Comparison of ENCODE assay signal across 10 mouse cellular contexts in genomic region chr9:46072101-46072835, GRCm38 (mm10). TPM values are rescaled to one million over a fixed set of nuclear protein-coding genes. Genes with fewer than 3 reads are reported as not detected.
DNase-seq lines count a peak whose midpoint lies in the region; TF ChIP-seq lines count a peak whose summit lies in the region.
"Had no signal": no experiment of that assay in that cellular context is flagged by ENCODE, and none has a peak within 500 bp of the region (broad histone marks: within the 10 kb centered on the region; RNA-seq: fewer than 3 reads in every experiment).

No protein-coding gene starts in this region.

- peaks cover 19% of the 10 kb centered on the region for H3K4me1 ChIP-seq in heart, adult 2 months (ENCODE audit: control insufficient read depth, insufficient read depth, low read length)
- H3K4me1 ChIP-seq in thymus, adult 2 months (replicated peaks; ENCODE audit: control insufficient read depth, insufficient read depth, low read length) = peaks cover 5% of the 10 kb centered on the region; the same call in 1 of the 2 replicates

- 0 out of 2 replicates have a peak, but pooled peaks have one; percentile 6 for TF ChIP-seq CTCF in heart, adult 2 months (IDR thresholded peaks at IDR 0.05)
- TF ChIP-seq CTCF in thymus, adult 2 months (IDR thresholded peaks at IDR 0.05; ENCODE audit: borderline replicate concordance, control insufficient read depth, extremely low read depth, insufficient read depth, low read length, poor library complexity) = no peak

- no peak for TF ChIP-seq POLR2A in heart, adult 2 months (IDR thresholded peaks at IDR 0.05; ENCODE audit: insufficient read depth, low read depth, low read length)
- TF ChIP-seq POLR2A in thymus, adult 2 months (IDR thresholded peaks at IDR 0.05; ENCODE audit: control insufficient read depth, extremely low read depth, insufficient read depth, low read length, poor library complexity) = no peak

- H3K36me3 ChIP-seq in heart, adult 2 months (ENCODE audit: control insufficient read depth, insufficient read depth, low read length) = peaks cover 8% of the 10 kb centered on the region
- H3K36me3 ChIP-seq in thymus, adult 2 months (ENCODE audit: control insufficient read depth, insufficient read depth, low read length) = no peaks in the 10 kb centered on the region
- H3K36me3 ChIP-seq: kidney, embryonic 15.5 days had no signal

- no peak for TF ChIP-seq EP300 in heart, adult 2 months (IDR thresholded peaks at IDR 0.05; ENCODE audit: insufficient read depth, low read depth, low read length)

- DNase-seq in heart, adult 2 months = no peak
- DNase-seq in heart, postnatal 36 days = no peak
- peak; percentile 12 for DNase-seq in thymus, adult 2 months
- no peak for DNase-seq in thymus, adult 18-20 months
- DNase-seq in induced T-regulatory cell, adult 2 months (ENCODE audit: low read depth) = peak; percentile 32
- peak; percentile 52 for DNase-seq in thymus, postnatal 4 days
- DNase-seq in left cerebral cortex, adult 18-20 months (ENCODE audit: low spot score in 2 of 2) = no peak
- no peak for DNase-seq in layer of hippocampus, adult 9-11 months
- DNase-seq: heart, postnatal 14 days had no signal

- peaks cover 12% of the 10 kb centered on the region for H3K79me2 ChIP-seq in heart, adult 2 months (replicated peaks; ENCODE audit: control insufficient read depth, insufficient read depth, low read length)

- H3K27me3 ChIP-seq in heart, adult 2 months (ENCODE audit: control insufficient read depth, insufficient read depth, low read length) = no peaks in the 10 kb centered on the region
- no peaks in the 10 kb centered on the region for H3K27me3 ChIP-seq in thymus, adult 2 months (ENCODE audit: control insufficient read depth, insufficient read depth, low read length)
- H3K27me3 ChIP-seq: kidney, embryonic 15.5 days had no signal

- H3K27ac ChIP-seq in heart, adult 2 months = no peak overlapping the region
- H3K27ac ChIP-seq in thymus, adult 2 months (ENCODE audit: control insufficient read depth, insufficient read depth, low read length) = no peak overlapping the region
- H3K27ac ChIP-seq: kidney, embryonic 15.5 days had no signal

- intact Hi-C loops in heart, adult 2 months (cut with DNase I) = no loop called here
- intact Hi-C loops in heart, postnatal 36 days (cut with DNase I) = no loop called here

- no peak overlapping the region for H3K4me3 ChIP-seq in heart, adult 2 months
- no peak overlapping the region for H3K4me3 ChIP-seq in thymus, adult 2 months (ENCODE audit: control insufficient read depth, insufficient read depth, low read length)
- H3K4me3 ChIP-seq: kidney, embryonic 15.5 days had no signal

- no peak overlapping the region for H3K9ac ChIP-seq in heart, adult 2 months (ENCODE audit: low read depth, low read length)
- H3K9ac ChIP-seq: kidney, embryonic 15.5 days had no signal

- 78% methylated on average over 9 of the region's 9 CpGs for WGBS in heart, adult 2 months
- WGBS in thymus, adult 2 months = 89% methylated on average over 9 of the region's 9 CpGs

RNA-seq across cellular contexts. Expression of gene Sik3, which starts 59.6 kb away (rescaled TPM):
- 10 to 100 TPM; 62.1 to 81.1 TPM for total RNA-seq in heart, adult 2 months (2021)
- polyA plus RNA-seq in heart, adult 2 months (2012; rRNA removed) = 30.7 and 32.1 TPM in 2 replicates
- total RNA-seq in heart, postnatal 36 days (2021) = 10 to 100 TPM; 75.9 to 76.1 TPM
- polyA plus RNA-seq in thymus, adult 2 months (2012; rRNA removed) = 28.5 and 29.4 TPM in 2 replicates
- total RNA-seq in left cerebral cortex, adult 18-20 months (2021) = 100 to 1,000 TPM; 112 to 132 TPM

RNA-seq across cellular contexts. Expression of gene Pafah1b2, which starts 59.8 kb away (rescaled TPM):
- total RNA-seq in heart, adult 2 months (2021) = 10 to 100 TPM; 46.0 to 49.0 TPM
- 17.1 and 28.8 TPM in 2 replicates for polyA plus RNA-seq in heart, adult 2 months (2012; rRNA removed)
- total RNA-seq in heart, postnatal 36 days (2021) = 10 to 100 TPM; 48.1 to 50.0 TPM
- 24.4 and 27.3 TPM in 2 replicates for polyA plus RNA-seq in thymus, adult 2 months (2012; rRNA removed)
- 100 to 1,000 TPM; 216 to 221 TPM for total RNA-seq in left cerebral cortex, adult 18-20 months (2021)

Comparison
In these comparisons a context has a peak if more than half of its experiments do, and no peak if none do; other contexts are left out.
1. DNase-seq: peak in thymus, adult 2 months (single experiment), induced T-regulatory cell, adult 2 months (single experiment) and thymus, postnatal 4 days (single experiment); none in heart, adult 2 months (0 of 2), heart, postnatal 36 days (0 of 2), thymus, adult 18-20 months (0 of 2), left cerebral cortex, adult 18-20 months (0 of 2) and layer of hippocampus, adult 9-11 months (single experiment).
2. RNA of gene Pafah1b2, which starts 59.8 kb away (total RNA-seq): 216 to 221 TPM in left cerebral cortex, adult 18-20 months; 48.1 to 50.0 TPM in heart, postnatal 36 days and 46.0 to 49.0 TPM in heart, adult 2 months; every median in the first group is over 4 times any median in the second.